In the genomic region with DNA sequence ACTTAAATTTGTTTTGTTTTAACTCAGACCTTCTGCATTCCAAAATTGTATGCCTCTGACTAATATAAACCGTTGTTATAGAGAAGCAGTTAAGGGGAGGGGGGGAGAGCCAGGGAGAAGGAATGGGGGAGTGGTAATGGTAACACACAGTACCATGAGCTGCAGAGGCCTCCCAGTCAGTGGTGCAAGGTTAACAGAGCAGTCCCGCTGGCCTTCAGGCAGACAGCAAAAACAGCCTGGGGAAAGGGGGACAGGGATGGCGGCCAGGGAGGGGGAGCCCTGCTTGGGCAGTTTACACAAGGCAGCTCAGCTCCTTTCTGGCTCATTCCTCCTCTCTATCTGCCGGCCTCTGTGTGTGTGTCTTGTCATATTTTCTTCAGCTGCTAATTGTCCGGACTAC, we compare ENCODE assay signal across 8 mouse cellular contexts.
DNase-seq lines count a peak whose midpoint lies in the region; ATAC-seq and TF ChIP-seq lines count a peak whose summit lies in the region.

No protein-coding gene starts in this region.

- peak overlapping the region; percentile 28 for H3K4me2 ChIP-seq in heart, embryonic 13.5 days
- H3K4me2 ChIP-seq in limb, embryonic 14.5 days (replicated peaks; ENCODE audit: low read depth, low read length, severe bottlenecking) = peak overlapping the region; percentile 13

- DNase-seq in lung, adult 18-20 months = peak; percentile 4 to 11
- DNase-seq in lung, postnatal 25 days (ENCODE audit: low spot score) = no peak
- peak; percentile 66 to 72 for DNase-seq in adrenal gland, postnatal 36 days
- no peak for DNase-seq in limb, embryonic 14.5 days (ENCODE audit: low spot score)
- DNase-seq in yolk sac, embryonic 10.5 days (ENCODE audit: low spot score) = peak; percentile 58
- no peak for DNase-seq in cerebellum, adult 11 months
- DNase-seq in cerebellum, adult 9-10 months = no peak

- no peaks in the 10 kb centered on the region for H3K36me3 ChIP-seq in heart, embryonic 13.5 days
- H3K36me3 ChIP-seq in limb, embryonic 14.5 days (ENCODE audit: control insufficient read depth, insufficient read depth, low read length) = no peaks in the 10 kb centered on the region

- ATAC-seq in heart, embryonic 13.5 days (ENCODE audit: extremely low read depth, insufficient number of reproducible peaks, low FRiP score, low TSS enrichment) = peak; percentile 54; the same call in 1 of the 2 replicates
- peak; percentile 67; the same call in 1 of the 2 replicates for ATAC-seq in limb, embryonic 14.5 days (ENCODE audit: low FRiP score, low read depth)

- 10% methylated on average over 5 of the region's 5 CpGs for WGBS in heart, embryonic 13.5 days
- 5% methylated on average over 5 of the region's 5 CpGs for WGBS in limb, embryonic 14.5 days

- peaks cover 23% of the 10 kb centered on the region for H3K4me1 ChIP-seq in heart, embryonic 13.5 days
- H3K4me1 ChIP-seq in limb, embryonic 14.5 days (ENCODE audit: control insufficient read depth, insufficient read depth, low read length) = peaks cover 22% of the 10 kb centered on the region

- peaks cover 7% of the 10 kb centered on the region for H3K27me3 ChIP-seq in heart, embryonic 13.5 days (replicated peaks)
- H3K27me3 ChIP-seq in limb, embryonic 14.5 days (ENCODE audit: control insufficient read depth, insufficient read depth, low read length) = no peaks in the 10 kb centered on the region

- no peak for TF ChIP-seq POLR2A in limb, embryonic 14.5 days (IDR thresholded peaks at IDR 0.05; ENCODE audit: borderline replicate concordance, extremely low read depth, insufficient read depth, insufficient read length)

- H3K4me3 ChIP-seq in heart, embryonic 13.5 days = no peak overlapping the region
- no peak overlapping the region for H3K4me3 ChIP-seq in limb, embryonic 14.5 days (replicated peaks; ENCODE audit: low read length)

- H3K9me3 ChIP-seq in heart, embryonic 13.5 days = no peaks in the 10 kb centered on the region
- no peaks in the 10 kb centered on the region for H3K9me3 ChIP-seq in limb, embryonic 14.5 days (ENCODE audit: control insufficient read depth, low read length)

- peak overlapping the region; percentile 71 for H3K27ac ChIP-seq in heart, embryonic 13.5 days (replicated peaks)
- peak overlapping the region; percentile 67; the same call in 1 of the 2 replicates for H3K27ac ChIP-seq in limb, embryonic 14.5 days (replicated peaks; ENCODE audit: low read depth, low read length)

- 0 out of 2 replicates have a peak overlapping the region, but pooled peaks have one; percentile 21 for H3K9ac ChIP-seq in heart, embryonic 13.5 days
- H3K9ac ChIP-seq in limb, embryonic 14.5 days (ENCODE audit: low read depth, low read length, severe bottlenecking) = no peak overlapping the region

Comparison
In these comparisons a context has a peak if more than half of its experiments do, and no peak if none do; other contexts are left out.
1. DNase-seq: peak in lung, adult 18-20 months (2 of 2), adrenal gland, postnatal 36 days (2 of 2) and yolk sac, embryonic 10.5 days (single experiment); none in lung, postnatal 25 days (single experiment), limb, embryonic 14.5 days (single experiment), cerebellum, adult 11 months (single experiment) and cerebellum, adult 9-10 months (single experiment).